Mouse (Mus musculus) lung, adult 2 months (tissue): ENCODE measurements at regions not wholly inside any gene's neighbourhood (a gene's known extent, or its start where the extent isn't known, plus 50 kb on each side); places are given as distances from the start of the nearest gene placed in this dataset.

Source experiments
- CTCF ChIP-seq: fragments of 200-500 bp; IDR thresholded peaks from 2 replicates; pipeline ENCODE4 v1.5.1; 2011; ENCODE audit warnings: mild to moderate bottlenecking, low read length, control low read depth; ENCODE audit not compliant: insufficient read depth
- POLR2A ChIP-seq: fragments of 200-500 bp; IDR thresholded peaks from 2 replicates; pipeline ENCODE4 v1.6.1; 2011; ENCODE audit warnings: low read depth, mild to moderate bottlenecking, control low read depth, low read length, borderline replicate concordance; ENCODE audit errors: extremely low read depth

GRCm38 (mm10) chr19:15357181-15357580 lies 590.0 kb downstream of the Psat1 start:
- TF ChIP-seq POLR2A (no peak), CTCF (no peak)
